Mouse (Mus musculus) brain, embryonic 14.5 days (tissue): ENCODE measurements around the gene Sprr1b. TPM values are rescaled to one million over a fixed set of nuclear protein-coding genes. Genes with fewer than 3 reads are reported as not detected.
"Not testable (repeated sequence)": the region's sequence is repeated elsewhere in the genome, so short reads cannot be mapped to it uniquely, and the experiment has no call there.

ENCODE experiments used
- DNase-seq: peaks from one replicate; pipeline ENCODE4 v3.0.0-alpha.2; 2011; ENCODE audit warnings: low read depth
- CTCF ChIP-seq: fragments of 200-500 bp; IDR thresholded peaks from 2 replicates; pipeline ENCODE4 v1.5.1; 2012; ENCODE audit warnings: inconsistent platforms, mild to moderate bottlenecking, moderate library complexity, borderline replicate concordance; ENCODE audit not compliant: insufficient read depth, insufficient read length; ENCODE audit errors: extremely low read depth
- POLR2A ChIP-seq: fragments of 200-500 bp; IDR thresholded peaks from 2 replicates; pipeline ENCODE4 v1.6.1; 2012; ENCODE audit warnings: mild to moderate bottlenecking, inconsistent platforms, borderline replicate concordance; ENCODE audit not compliant: poor library complexity, insufficient read depth, insufficient read length, severe bottlenecking; ENCODE audit errors: extremely low read depth
- polyA plus RNA-seq: library from polyadenylated mRNA; depleted of rRNA; stranded (reverse); fragments of >200 nt; gene quantifications from 2 replicates; pipeline ENCODE4 v1.2.3, GENCODE M21; 2012; rRNA removed

Gene Sprr1b
- 0.11 and 0.55 TPM in 2 replicates for polyA plus RNA-seq

GRCm38 (mm10) chr3:92438689-92439088 lies at the start of gene Sprr1b:
Gene Sprr1b, minus strand, starts transcription at chr3:92438789.
- TF ChIP-seq CTCF (no peak), POLR2A (no peak)
- DNase-seq: no peak

- no peak for DNase-seq
- TF ChIP-seq CTCF: no peak
- TF ChIP-seq POLR2A: no peak
Observed at GRCm38 (mm10) chr3:92486307-92486706, 47.7 kb upstream of the Sprr1b start.

GRCm38 (mm10) chr3:92485863-92486262 lies 47.3 kb upstream of the Sprr1b start, which contains the start of gene Sprr1a:
Gene Sprr1a, minus strand, starts transcription at chr3:92485895.
- TF ChIP-seq POLR2A: no peak
- no peak for TF ChIP-seq CTCF
- no peak for DNase-seq

- DNase-seq: not testable (repeated sequence)
Observed at GRCm38 (mm10) chr3:92481249-92481648, 42.7 kb upstream of the Sprr1b start.

GRCm38 (mm10) chr3:92470111-92470510 lies 31.5 kb upstream of the Sprr1b start:
- TF ChIP-seq CTCF (no peak), POLR2A (no peak)
- no peak for DNase-seq

- no peak for DNase-seq
- no peak for TF ChIP-seq POLR2A
- TF ChIP-seq CTCF: no peak
Observed at GRCm38 (mm10) chr3:92467424-92467823, 28.8 kb upstream of the Sprr1b start.

- TF ChIP-seq POLR2A (no peak), CTCF (no peak)
- DNase-seq: no peak
Observed at GRCm38 (mm10) chr3:92466576-92466975, 28.0 kb upstream of the Sprr1b start.

GRCm38 (mm10) chr3:92458620-92459019 lies 20.0 kb upstream of the Sprr1b start, which contains the start of gene Sprr3:
Gene Sprr3, minus strand, starts transcription at chr3:92458720.
- TF ChIP-seq POLR2A (no peak), CTCF (no peak)
- no peak for DNase-seq

GRCm38 (mm10) chr3:92455151-92455550 lies 16.6 kb upstream of the Sprr1b start:
- TF ChIP-seq CTCF (no peak), POLR2A (no peak)
- DNase-seq: no peak

- TF ChIP-seq POLR2A (no peak), CTCF (no peak)
- no peak for DNase-seq
Observed at GRCm38 (mm10) chr3:92440177-92440576, 1.6 kb upstream of the Sprr1b start.

- TF ChIP-seq CTCF: no peak
- TF ChIP-seq POLR2A: no peak
- no peak for DNase-seq
Observed at GRCm38 (mm10) chr3:92432282-92432681, 6.3 kb downstream of the Sprr1b start, which contains the start of gene Sprr2k. Gene Sprr2k, plus strand, starts transcription at chr3:92432582.

GRCm38 (mm10) chr3:92429323-92429722 lies 9.3 kb downstream of the Sprr1b start, which contains the start of gene Gm9774:
Gene Gm9774, minus strand, starts transcription at chr3:92429423.
- no peak for TF ChIP-seq CTCF
- no peak for TF ChIP-seq POLR2A
- DNase-seq: no peak

GRCm38 (mm10) chr3:92417782-92418181 lies 20.8 kb downstream of the Sprr1b start, which contains the start of gene Sprr2j-ps:
Gene Sprr2j-ps, plus strand, starts transcription at chr3:92418082.
- TF ChIP-seq CTCF: no peak
- TF ChIP-seq POLR2A: no peak
- DNase-seq: no peak

- TF ChIP-seq POLR2A (no peak), CTCF (no peak)
- no peak for DNase-seq
Observed at GRCm38 (mm10) chr3:92407691-92408090, 30.9 kb downstream of the Sprr1b start, which contains the start of gene Sprr2i. Gene Sprr2i, plus strand, starts transcription at chr3:92407991.
